Mouse (Mus musculus): ENCODE results near the gene Usp25. TPM values are rescaled to one million over a fixed set of nuclear protein-coding genes. Genes with fewer than 3 reads are reported as not detected.

Usp25 gene
- polyA plus RNA-seq, 1 experiment from 2014 or later, result 12.0 TPM

GRCm38 (mm10) chr16:77099018-77099869, 85.7 kb downstream of the Usp25 start:
- peaks cover 11% of the 10 kb centered on the region for H3K36me3 ChIP-seq (ENCODE audit: control insufficient read depth, insufficient read depth, low read length)
- WGBS, result 68% methylated on average over 8 of the region's 8 CpGs
- H3K27ac ChIP-seq (ENCODE audit: low read length), result no peak overlapping the region
- no peak overlapping the region for H3K4me2 ChIP-seq (ENCODE audit: low read depth, low read length)
- no peaks in the 10 kb centered on the region for H3K9me3 ChIP-seq (replicated peaks; ENCODE audit: control insufficient read depth, low read length)
- H3K9ac ChIP-seq (ENCODE audit: low read length), result no peak overlapping the region
- ATAC-seq (ENCODE audit: insufficient read depth, low FRiP score), result no peak
- H3K4me1 ChIP-seq (ENCODE audit: control insufficient read depth, insufficient read depth, low read length), result no peaks in the 10 kb centered on the region
- no peak overlapping the region for H3K4me3 ChIP-seq (replicated peaks; ENCODE audit: low read length)
- H3K27me3 ChIP-seq (ENCODE audit: control insufficient read depth, insufficient read depth, low read length), result no peaks in the 10 kb centered on the region

- peaks cover 7% of the 10 kb centered on the region for H3K36me3 ChIP-seq (ENCODE audit: control insufficient read depth, insufficient read depth, low read length)
- no peak for ATAC-seq (ENCODE audit: insufficient read depth, low FRiP score)
- 79% methylated on average over 5 of the region's 5 CpGs for WGBS
Observed at GRCm38 (mm10) chr16:77103637-77104264, 90.2 kb downstream of the Usp25 start.

GRCm38 (mm10) chr16:77111268-77111667, 97.8 kb downstream of the Usp25 start:
- Histone ChIP-seq H3K9ac (ENCODE audit: low read length) (no peak overlapping the region), H3K4me1 (ENCODE audit: control insufficient read depth, insufficient read depth, low read length) (no peaks in the 10 kb centered on the region), H3K9me3 (replicated peaks; ENCODE audit: control insufficient read depth, low read length) (no peaks in the 10 kb centered on the region), H3K4me2 (ENCODE audit: low read depth, low read length) (no peak overlapping the region), H3K27me3 (ENCODE audit: control insufficient read depth, insufficient read depth, low read length) (no peaks in the 10 kb centered on the region), H3K36me3 (ENCODE audit: control insufficient read depth, insufficient read depth, low read length) (peaks cover 16% of the 10 kb centered on the region), H3K27ac (ENCODE audit: low read length) (no peak overlapping the region), H3K4me3 (replicated peaks; ENCODE audit: low read length) (no peak overlapping the region)
- 88% methylated on average over 1 of the region's 1 CpGs for WGBS
- no peak for ATAC-seq (ENCODE audit: insufficient read depth, low FRiP score)

More at GRCm38 (mm10) chr16:77103637-77104264, 90.2 kb downstream of the Usp25 start:
- Histone ChIP-seq H3K4me1 (ENCODE audit: control insufficient read depth, insufficient read depth, low read length) (no peaks in the 10 kb centered on the region), H3K27me3 (ENCODE audit: control insufficient read depth, insufficient read depth, low read length) (no peaks in the 10 kb centered on the region), H3K4me3 (replicated peaks; ENCODE audit: low read length) (no peak overlapping the region), H3K9ac (ENCODE audit: low read length) (no peak overlapping the region), H3K27ac (ENCODE audit: low read length) (no peak overlapping the region), H3K9me3 (replicated peaks; ENCODE audit: control insufficient read depth, low read length) (no peaks in the 10 kb centered on the region), H3K4me2 (ENCODE audit: low read depth, low read length) (no peak overlapping the region)

GRCm38 (mm10) chr16:77125908-77126307, 112.4 kb downstream of the Usp25 start:
- Histone ChIP-seq H3K4me1 (ENCODE audit: control insufficient read depth, insufficient read depth, low read length) (no peaks in the 10 kb centered on the region), H3K4me3 (replicated peaks; ENCODE audit: low read length) (no peak overlapping the region), H3K36me3 (ENCODE audit: control insufficient read depth, insufficient read depth, low read length) (no peaks in the 10 kb centered on the region), H3K4me2 (ENCODE audit: low read depth, low read length) (no peak overlapping the region), H3K27ac (ENCODE audit: low read length) (no peak overlapping the region), H3K9ac (ENCODE audit: low read length) (no peak overlapping the region), H3K27me3 (ENCODE audit: control insufficient read depth, insufficient read depth, low read length) (no peaks in the 10 kb centered on the region), H3K9me3 (replicated peaks; ENCODE audit: control insufficient read depth, low read length) (0 out of 2 replicates have a peak, but pooled peaks cover 3% of the 10 kb centered on the region)
- 57% methylated on average over 1 of the region's 1 CpGs for WGBS
- ATAC-seq (ENCODE audit: insufficient read depth, low FRiP score), result no peak; the same call in 1 of the 2 replicates

DNA sequence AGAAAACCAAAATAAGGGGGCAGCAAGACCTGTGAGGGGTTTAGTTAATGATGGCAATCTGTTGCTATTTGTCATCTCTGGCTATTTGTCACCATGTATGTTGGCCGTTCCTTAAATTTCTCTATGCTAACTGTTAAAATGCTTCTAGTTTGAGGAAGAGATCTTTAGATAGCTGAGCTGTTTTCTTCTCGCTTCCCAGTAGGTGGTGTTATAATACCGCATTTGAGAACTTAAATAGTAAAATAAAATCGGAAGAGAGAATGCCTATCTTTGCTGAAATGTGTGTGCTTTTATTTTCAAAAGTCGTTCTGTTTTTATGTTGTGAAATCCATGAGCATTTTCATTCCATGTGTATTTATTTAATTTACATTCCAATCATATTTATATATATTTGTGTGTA, 115.2 kb downstream of the Usp25 start:
- H3K36me3 ChIP-seq (ENCODE audit: control insufficient read depth, insufficient read depth, low read length), result no peaks in the 10 kb centered on the region
- H3K4me2 ChIP-seq (ENCODE audit: low read depth, low read length), result no peak overlapping the region
- no peak overlapping the region for H3K27ac ChIP-seq (ENCODE audit: low read length)
- no peaks in the 10 kb centered on the region for H3K9me3 ChIP-seq (replicated peaks; ENCODE audit: control insufficient read depth, low read length)
- no peaks in the 10 kb centered on the region for H3K27me3 ChIP-seq (ENCODE audit: control insufficient read depth, insufficient read depth, low read length)
- no peak overlapping the region for H3K4me3 ChIP-seq (replicated peaks; ENCODE audit: low read length)
- ATAC-seq (ENCODE audit: insufficient read depth, low FRiP score), result no peak
- 18% methylated on average over 5 of the region's 5 CpGs for WGBS
- no peak overlapping the region for H3K9ac ChIP-seq (ENCODE audit: low read length)
- H3K4me1 ChIP-seq (ENCODE audit: control insufficient read depth, insufficient read depth, low read length), result no peaks in the 10 kb centered on the region

DNA sequence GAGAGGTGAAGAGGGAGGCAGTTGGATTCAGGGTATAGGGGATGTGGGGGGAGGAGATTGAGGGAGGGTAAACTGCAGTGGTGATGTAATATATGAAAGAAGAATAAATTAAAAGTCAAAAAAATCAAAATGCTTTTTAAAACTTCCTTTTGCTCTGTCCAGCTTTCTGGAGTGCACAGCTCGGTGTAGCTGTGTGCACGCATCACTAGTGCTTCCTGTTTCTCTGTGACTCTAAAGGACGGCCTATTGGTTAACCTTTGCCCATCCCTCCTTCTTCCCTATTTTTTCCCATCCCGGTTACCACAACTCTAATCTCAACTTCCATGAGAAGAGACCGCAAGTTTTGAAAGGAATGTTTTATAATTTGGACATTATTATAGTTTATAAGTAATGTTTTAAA, 119.5 kb downstream of the Usp25 start:
- Histone ChIP-seq H3K4me3 (replicated peaks; ENCODE audit: low read length) (no peak overlapping the region), H3K9ac (ENCODE audit: low read length) (no peak overlapping the region), H3K27me3 (ENCODE audit: control insufficient read depth, insufficient read depth, low read length) (no peaks in the 10 kb centered on the region), H3K4me2 (ENCODE audit: low read depth, low read length) (no peak overlapping the region), H3K9me3 (replicated peaks; ENCODE audit: control insufficient read depth, low read length) (no peaks in the 10 kb centered on the region), H3K4me1 (ENCODE audit: control insufficient read depth, insufficient read depth, low read length) (no peaks in the 10 kb centered on the region), H3K27ac (ENCODE audit: low read length) (no peak overlapping the region), H3K36me3 (ENCODE audit: control insufficient read depth, insufficient read depth, low read length) (no peaks in the 10 kb centered on the region)
- WGBS, result 70% methylated on average over 5 of the region's 5 CpGs
- ATAC-seq (ENCODE audit: insufficient read depth, low FRiP score), result no peak

DNA sequence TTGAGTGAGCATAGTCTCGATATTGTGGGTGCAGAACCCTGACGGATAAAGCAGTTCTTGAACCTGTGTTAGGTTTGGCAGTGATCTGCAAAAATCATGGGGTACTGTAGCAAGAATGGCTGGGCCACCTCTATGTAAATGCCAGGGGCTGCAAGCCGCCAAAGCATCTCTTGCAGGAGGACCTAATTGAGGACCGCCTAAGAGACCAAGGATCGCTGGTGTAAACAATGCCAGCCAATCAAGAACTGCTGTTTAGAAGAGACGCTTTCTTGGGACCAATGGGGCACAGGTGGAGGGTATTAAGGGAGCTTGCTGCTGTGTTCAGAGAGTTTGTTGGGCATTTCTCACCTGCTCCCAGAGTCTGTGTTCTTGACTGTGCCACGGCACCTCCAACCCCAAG, 127.1 kb downstream of the Usp25 start:
- Histone ChIP-seq H3K9me3 (replicated peaks; ENCODE audit: control insufficient read depth, low read length) (no peaks in the 10 kb centered on the region), H3K27ac (ENCODE audit: low read length) (no peak overlapping the region)

DNA sequence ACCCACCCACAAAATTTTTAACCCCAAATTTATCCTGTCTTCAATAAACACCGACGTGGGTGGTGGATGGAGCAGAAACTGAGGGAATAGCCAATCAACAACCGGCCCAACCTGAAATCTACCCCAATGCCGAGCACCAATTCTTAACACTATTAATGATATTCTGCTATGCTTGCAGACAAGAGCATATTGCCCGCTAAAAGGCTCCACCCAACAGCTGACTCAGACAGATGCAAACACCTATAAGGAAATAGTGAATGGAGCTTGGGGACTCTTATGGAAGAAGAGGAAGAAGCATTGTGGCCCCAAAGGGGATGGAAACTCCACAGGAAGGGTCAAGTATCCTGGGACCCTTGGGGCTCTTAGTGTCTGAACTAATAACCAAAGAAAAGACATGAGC, 133.3 kb downstream of the Usp25 start:
- WGBS, result 92% methylated on average over 5 of the region's 5 CpGs
- Histone ChIP-seq H3K27ac (ENCODE audit: low read length) (no peak overlapping the region), H3K36me3 (ENCODE audit: control insufficient read depth, insufficient read depth, low read length) (no peaks in the 10 kb centered on the region), H3K27me3 (ENCODE audit: control insufficient read depth, insufficient read depth, low read length) (no peaks in the 10 kb centered on the region), H3K4me2 (ENCODE audit: low read depth, low read length) (no peak overlapping the region), H3K4me1 (ENCODE audit: control insufficient read depth, insufficient read depth, low read length) (no peaks in the 10 kb centered on the region), H3K9me3 (replicated peaks; ENCODE audit: control insufficient read depth, low read length) (no peaks in the 10 kb centered on the region), H3K4me3 (replicated peaks; ENCODE audit: low read length) (no peak overlapping the region), H3K9ac (ENCODE audit: low read length) (no peak overlapping the region)
- ATAC-seq (ENCODE audit: insufficient read depth, low FRiP score), result no peak

More for the DNA sequence above, 127.1 kb downstream of the Usp25 start:
- no peak for ATAC-seq (ENCODE audit: insufficient read depth, low FRiP score)
- Histone ChIP-seq H3K36me3 (ENCODE audit: control insufficient read depth, insufficient read depth, low read length) (no peaks in the 10 kb centered on the region), H3K27me3 (ENCODE audit: control insufficient read depth, insufficient read depth, low read length) (no peaks in the 10 kb centered on the region), H3K4me3 (replicated peaks; ENCODE audit: low read length) (no peak overlapping the region), H3K4me1 (ENCODE audit: control insufficient read depth, insufficient read depth, low read length) (no peaks in the 10 kb centered on the region), H3K4me2 (ENCODE audit: low read depth, low read length) (no peak overlapping the region), H3K9ac (ENCODE audit: low read length) (no peak overlapping the region)
- 90% methylated on average over 7 of the region's 7 CpGs for WGBS

- Histone ChIP-seq H3K4me3 (replicated peaks; ENCODE audit: low read length) (no peak overlapping the region), H3K27ac (ENCODE audit: low read length) (no peak overlapping the region)
- 50% methylated on average over 8 of the region's 8 CpGs for WGBS
Observed at GRCm38 (mm10) chr16:77150338-77150737, 136.8 kb downstream of the Usp25 start.

More at GRCm38 (mm10) chr16:77150338-77150737, 136.8 kb downstream of the Usp25 start:
- no peaks in the 10 kb centered on the region for H3K4me1 ChIP-seq (ENCODE audit: control insufficient read depth, insufficient read depth, low read length)
- H3K36me3 ChIP-seq (ENCODE audit: control insufficient read depth, insufficient read depth, low read length), result no peaks in the 10 kb centered on the region
- no peaks in the 10 kb centered on the region for H3K9me3 ChIP-seq (replicated peaks; ENCODE audit: control insufficient read depth, low read length)
- ATAC-seq (ENCODE audit: insufficient read depth, low FRiP score), result no peak
- no peaks in the 10 kb centered on the region for H3K27me3 ChIP-seq (ENCODE audit: control insufficient read depth, insufficient read depth, low read length)
- H3K4me2 ChIP-seq (ENCODE audit: low read depth, low read length), result no peak overlapping the region
- H3K9ac ChIP-seq (ENCODE audit: low read length), result no peak overlapping the region
